Mouse (Mus musculus): ENCODE results near the gene Elf3. TPM values are rescaled to one million over a fixed set of nuclear protein-coding genes. Genes with fewer than 3 reads are reported as not detected.
"Not testable (repeated sequence)": the region's sequence is repeated elsewhere in the genome, so short reads cannot be mapped to it uniquely, and the experiment has no call there.

The Elf3 gene
- polyA plus RNA-seq, 1 experiment from 2014 or later: 1.8 TPM

DNA sequence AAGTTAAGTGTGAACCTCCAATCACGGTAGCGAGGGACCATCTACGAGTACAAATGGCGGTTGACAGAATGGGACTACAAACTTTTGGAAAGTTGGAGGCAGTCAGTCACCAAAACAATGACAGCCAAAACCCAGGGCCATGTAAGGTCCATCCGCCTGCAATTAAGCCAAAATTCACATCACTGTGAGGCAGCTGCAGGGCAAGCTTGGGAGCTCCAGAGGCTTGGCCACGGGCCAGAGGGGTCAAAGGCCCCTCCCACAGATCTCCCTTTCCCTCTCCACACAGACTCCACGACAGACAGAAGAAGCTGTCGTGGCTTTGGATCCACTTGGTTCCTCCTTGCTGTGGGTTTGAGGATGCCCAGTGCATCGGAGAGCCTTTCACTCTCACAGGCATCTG, 4.9 kb upstream of the Elf3 start:
- H3K27me3 ChIP-seq (replicated peaks): peaks cover 4% of the 10 kb centered on the region; the same call in 1 of the 2 replicates
- no peak overlapping the region for H3K4me2 ChIP-seq
- H3K4me3 ChIP-seq: no peak overlapping the region
- ATAC-seq: no peak
- no peak overlapping the region for H3K27ac ChIP-seq
- H3K4me1 ChIP-seq: peaks cover 15% of the 10 kb centered on the region
- no peaks in the 10 kb centered on the region for H3K9me3 ChIP-seq (replicated peaks)
- peaks cover 52% of the 10 kb centered on the region for H3K36me3 ChIP-seq
- 71% methylated on average over 9 of the region's 9 CpGs for WGBS (ENCODE audit: insufficient replicate concordance)
- H3K9ac ChIP-seq: no peak overlapping the region

GRCm38 (mm10) chr1:135262329-135262728, 4.0 kb upstream of the Elf3 start:
- no peak overlapping the region for H3K27ac ChIP-seq
- H3K4me2 ChIP-seq: no peak overlapping the region
- H3K4me1 ChIP-seq: peaks cover 12% of the 10 kb centered on the region
- peaks cover 14% of the 10 kb centered on the region for H3K27me3 ChIP-seq (replicated peaks)
- ATAC-seq: no peak
- no peaks in the 10 kb centered on the region for H3K9me3 ChIP-seq (replicated peaks)
- H3K4me3 ChIP-seq: no peak overlapping the region
- WGBS (ENCODE audit: insufficient replicate concordance): 82% methylated on average over 3 of the region's 3 CpGs
- H3K9ac ChIP-seq: no peak overlapping the region
- H3K36me3 ChIP-seq: peaks cover 48% of the 10 kb centered on the region

- ATAC-seq: no peak
- H3K4me1 ChIP-seq: peaks cover 12% of the 10 kb centered on the region
- H3K9me3 ChIP-seq (replicated peaks): no peaks in the 10 kb centered on the region
- no peak overlapping the region for H3K4me3 ChIP-seq
- WGBS (ENCODE audit: insufficient replicate concordance): 58% methylated on average over 6 of the region's 6 CpGs
- peaks cover 27% of the 10 kb centered on the region for H3K27me3 ChIP-seq (replicated peaks)
- no peak overlapping the region for H3K4me2 ChIP-seq
- no peak overlapping the region for H3K9ac ChIP-seq
- peaks cover 44% of the 10 kb centered on the region for H3K36me3 ChIP-seq
- H3K27ac ChIP-seq: no peak overlapping the region
Observed at GRCm38 (mm10) chr1:135260931-135261330, 2.6 kb upstream of the Elf3 start.

- Histone ChIP-seq H3K4me2 (peak overlapping the region; percentile 71), H3K9ac (peak overlapping the region; percentile 56; the same call in 1 of the 2 replicates), H3K27me3 (replicated peaks) (peaks cover 36% of the 10 kb centered on the region), H3K27ac (peak overlapping the region; percentile 55), H3K9me3 (replicated peaks) (no peaks in the 10 kb centered on the region), H3K4me3 (peak overlapping the region; percentile 33), H3K4me1 (peaks cover 12% of the 10 kb centered on the region), H3K36me3 (peaks cover 25% of the 10 kb centered on the region)
- WGBS (ENCODE audit: insufficient replicate concordance): under 1% methylated on average over 10 of the region's 10 CpGs
- ATAC-seq: peak; percentile 75
Observed at GRCm38 (mm10) chr1:135259128-135259436, 714 bp upstream of the Elf3 start.

DNA sequence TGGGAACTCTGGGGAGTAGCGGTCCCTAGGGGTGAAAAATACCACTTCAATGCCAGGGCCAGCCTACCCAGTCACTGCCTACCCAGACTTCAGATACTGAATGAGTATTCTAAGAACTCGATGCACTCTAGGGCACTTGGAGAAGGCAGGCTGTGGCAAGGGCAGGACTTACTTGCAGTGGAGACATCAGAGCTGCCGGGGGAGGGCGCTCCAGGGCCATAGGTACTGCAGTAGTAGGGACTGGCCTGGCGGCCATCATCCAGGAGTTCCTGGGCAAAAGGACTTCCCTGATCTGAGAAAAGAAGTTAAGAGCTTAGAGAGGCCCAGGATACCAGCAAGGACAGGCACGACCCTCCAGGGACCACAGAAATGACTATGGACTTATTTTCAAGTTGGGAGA, 2.1 kb downstream of the Elf3 start:
- Histone ChIP-seq H3K4me3 (no peak overlapping the region), H3K4me2 (no peak overlapping the region)

GRCm38 (mm10) chr1:135252854-135253253, 5.5 kb downstream of the Elf3 start:
- Histone ChIP-seq H3K4me3 (no peak overlapping the region), H3K4me2 (no peak overlapping the region)
- WGBS (ENCODE audit: insufficient replicate concordance): 46% methylated on average over 4 of the region's 4 CpGs

More for the DNA sequence above, 2.1 kb downstream of the Elf3 start:
- no peak overlapping the region for H3K27ac ChIP-seq
- peaks cover 30% of the 10 kb centered on the region for H3K4me1 ChIP-seq
- no peak overlapping the region for H3K9ac ChIP-seq
- peaks cover 36% of the 10 kb centered on the region for H3K27me3 ChIP-seq (replicated peaks)
- no peak for ATAC-seq
- no peaks in the 10 kb centered on the region for H3K36me3 ChIP-seq
- WGBS (ENCODE audit: insufficient replicate concordance): 72% methylated on average over 6 of the region's 6 CpGs
- no peaks in the 10 kb centered on the region for H3K9me3 ChIP-seq (replicated peaks)

DNA sequence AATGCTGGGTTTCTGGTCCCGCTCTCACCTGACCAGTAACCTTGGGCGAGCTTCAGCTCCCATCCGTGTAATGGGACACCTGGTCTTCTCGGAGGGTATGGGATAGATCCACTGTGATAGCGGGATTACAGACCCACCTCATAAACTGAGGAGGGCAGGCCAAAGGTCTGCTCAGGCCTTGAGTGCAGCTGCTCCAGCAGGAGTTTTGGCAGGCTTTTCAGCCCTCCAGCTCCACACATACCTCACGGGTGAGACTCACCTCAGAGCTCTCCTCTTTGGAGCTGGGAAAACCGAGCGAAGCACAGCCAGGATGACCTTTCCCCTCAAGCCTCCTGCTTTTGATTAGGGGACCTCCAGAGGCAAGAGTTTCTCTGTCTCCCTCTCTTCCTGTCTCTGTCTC, 7.0 kb downstream of the Elf3 start:
- no peaks in the 10 kb centered on the region for H3K9me3 ChIP-seq (replicated peaks)
- peak overlapping the region; percentile 88 for H3K27ac ChIP-seq
- ATAC-seq: no peak
- H3K4me3 ChIP-seq: no peak overlapping the region
- no peak overlapping the region for H3K4me2 ChIP-seq
- H3K9ac ChIP-seq: no peak overlapping the region
- H3K36me3 ChIP-seq: no peaks in the 10 kb centered on the region
- H3K4me1 ChIP-seq: peaks cover 52% of the 10 kb centered on the region
- H3K27me3 ChIP-seq (replicated peaks): peaks cover 26% of the 10 kb centered on the region
- WGBS (ENCODE audit: insufficient replicate concordance): 79% methylated on average over 8 of the region's 8 CpGs

More at GRCm38 (mm10) chr1:135252854-135253253, 5.5 kb downstream of the Elf3 start:
- Histone ChIP-seq H3K9me3 (replicated peaks) (no peaks in the 10 kb centered on the region), H3K27ac (no peak overlapping the region; the same call in 1 of the 2 replicates), H3K4me1 (peaks cover 52% of the 10 kb centered on the region), H3K36me3 (no peaks in the 10 kb centered on the region), H3K9ac (no peak overlapping the region), H3K27me3 (replicated peaks) (peaks cover 37% of the 10 kb centered on the region)
- no peak for ATAC-seq

GRCm38 (mm10) chr1:135250706-135251105, 7.7 kb downstream of the Elf3 start:
- Histone ChIP-seq H3K4me2 (peak overlapping the region; percentile 56), H3K9me3 (replicated peaks) (no peaks in the 10 kb centered on the region), H3K9ac (no peak overlapping the region), H3K4me1 (peaks cover 52% of the 10 kb centered on the region), H3K27me3 (replicated peaks) (peaks cover 20% of the 10 kb centered on the region), H3K36me3 (no peaks in the 10 kb centered on the region), H3K4me3 (peak overlapping the region; percentile 8; the same call in 1 of the 2 replicates), H3K27ac (peak overlapping the region; percentile 88)
- ATAC-seq: peak; percentile 100
- WGBS (ENCODE audit: insufficient replicate concordance): 6% methylated on average over 2 of the region's 3 CpGs

GRCm38 (mm10) chr1:135248434-135248850, 9.9 kb downstream of the Elf3 start:
- 24% methylated on average over 15 of the region's 15 CpGs for WGBS (ENCODE audit: insufficient replicate concordance)
- no peak for ATAC-seq
- Histone ChIP-seq H3K4me1 (peaks cover 61% of the 10 kb centered on the region), H3K9me3 (replicated peaks) (no peaks in the 10 kb centered on the region), H3K4me2 (peak overlapping the region; percentile 32), H3K9ac (no peak overlapping the region), H3K4me3 (no peak overlapping the region), H3K36me3 (no peaks in the 10 kb centered on the region), H3K27me3 (replicated peaks) (peaks cover 14% of the 10 kb centered on the region), H3K27ac (no peak overlapping the region)

DNA sequence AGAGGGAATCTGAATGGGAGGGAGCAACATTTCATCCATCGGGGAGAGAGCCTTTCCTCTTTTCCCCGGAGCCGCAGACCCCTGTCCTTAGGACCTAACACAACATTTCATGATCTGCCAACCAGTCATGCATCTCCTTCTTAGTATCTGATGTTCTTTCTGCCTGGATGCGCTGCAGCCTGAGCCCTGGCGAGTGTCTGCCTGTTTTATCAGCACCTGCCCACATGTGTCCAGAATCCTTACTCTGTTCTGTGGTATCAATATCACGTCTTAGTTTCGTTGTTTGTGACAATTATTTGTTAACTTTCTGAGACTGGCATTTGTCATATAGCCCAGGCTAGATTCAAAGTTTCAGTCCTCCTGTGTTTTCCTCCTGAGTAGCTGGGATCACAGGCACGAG, 14.4 kb downstream of the Elf3 start:
- Histone ChIP-seq H3K9ac (no peak overlapping the region), H3K36me3 (no peaks in the 10 kb centered on the region), H3K4me3 (no peak overlapping the region), H3K4me1 (peaks cover 39% of the 10 kb centered on the region), H3K27ac (no peak overlapping the region), H3K4me2 (no peak overlapping the region), H3K9me3 (replicated peaks) (no peaks in the 10 kb centered on the region), H3K27me3 (replicated peaks) (peaks cover 14% of the 10 kb centered on the region)
- 41% methylated on average over 8 of the region's 8 CpGs for WGBS (ENCODE audit: insufficient replicate concordance)
- ATAC-seq: peak; percentile 56; the same call in 1 of the 2 replicates

DNA sequence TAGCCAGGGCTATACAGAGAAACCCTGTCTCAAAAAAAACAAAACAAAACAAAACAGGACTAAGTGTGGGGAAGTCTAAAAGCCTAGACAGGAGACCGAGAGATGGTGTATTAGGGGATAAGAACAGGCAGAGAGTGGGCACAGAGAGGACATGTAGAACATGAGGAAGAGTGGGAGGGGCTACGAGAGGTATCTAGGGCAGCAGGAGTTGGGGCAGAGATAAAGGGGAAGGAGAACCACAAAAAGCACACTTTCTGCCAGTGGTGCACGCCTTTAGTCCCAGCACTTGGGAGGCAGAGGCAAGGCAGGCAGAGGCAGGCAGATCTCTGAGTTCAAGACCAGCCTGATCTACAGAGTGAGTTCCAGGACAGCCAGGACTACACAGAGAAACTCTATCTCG, 18.2 kb downstream of the Elf3 start:
- not testable (repeated sequence) for H3K4me2 ChIP-seq; H3K36me3 ChIP-seq; H3K9me3 ChIP-seq (replicated peaks); H3K27me3 ChIP-seq (replicated peaks); H3K27ac ChIP-seq; H3K4me3 ChIP-seq; H3K9ac ChIP-seq
- H3K4me1 ChIP-seq: peaks cover 36% of the 10 kb centered on the region
- peak; percentile 78 for ATAC-seq
- 35% methylated on average over 4 of the region's 4 CpGs for WGBS (ENCODE audit: insufficient replicate concordance)

GRCm38 (mm10) chr1:135237131-135237851, 21.1 kb downstream of the Elf3 start:
- no peaks in the 10 kb centered on the region for H3K9me3 ChIP-seq (replicated peaks)
- WGBS (ENCODE audit: insufficient replicate concordance): 56% methylated on average over 12 of the region's 12 CpGs
- H3K4me2 ChIP-seq: no peak overlapping the region
- peak; percentile 51; the same call in 1 of the 2 replicates for ATAC-seq
- no peak overlapping the region for H3K4me3 ChIP-seq
- H3K4me1 ChIP-seq: peaks cover 27% of the 10 kb centered on the region
- H3K27me3 ChIP-seq (replicated peaks): no peaks in the 10 kb centered on the region; the same call in 1 of the 2 replicates
- no peak overlapping the region for H3K9ac ChIP-seq
- H3K36me3 ChIP-seq: no peaks in the 10 kb centered on the region
- H3K27ac ChIP-seq: no peak overlapping the region
